Mouse (Mus musculus) cerebellum, adult 2 months (tissue): ENCODE measurements around the gene Ogn.

Experiments used
- CTCF ChIP-seq: fragments of 200-500 bp; IDR thresholded peaks from 2 replicates; pipeline ENCODE4 v1.5.1; 2011; ENCODE audit warnings: low read depth, mild to moderate bottlenecking, control low read depth, low read length, moderate library complexity, borderline replicate concordance; ENCODE audit not compliant: insufficient read depth
- POLR2A ChIP-seq: fragments of 200-500 bp; IDR thresholded peaks from 2 replicates; pipeline ENCODE4 v1.6.1; 2011; ENCODE audit warnings: low read length, control low read depth, borderline replicate concordance; ENCODE audit not compliant: insufficient read depth

- TF ChIP-seq CTCF (no peak), POLR2A (no peak)
Observed at GRCm38 (mm10) chr13:49603603-49604002, 4.2 kb upstream of the Ogn start.
